Mouse (Mus musculus): ENCODE data around the gene Bhlhe23. TPM values are rescaled to one million over a fixed set of nuclear protein-coding genes. Genes with fewer than 3 reads are reported as not detected.

Bhlhe23 gene
- not detected in 2 replicates for polyA plus RNA-seq (2012)

DNA sequence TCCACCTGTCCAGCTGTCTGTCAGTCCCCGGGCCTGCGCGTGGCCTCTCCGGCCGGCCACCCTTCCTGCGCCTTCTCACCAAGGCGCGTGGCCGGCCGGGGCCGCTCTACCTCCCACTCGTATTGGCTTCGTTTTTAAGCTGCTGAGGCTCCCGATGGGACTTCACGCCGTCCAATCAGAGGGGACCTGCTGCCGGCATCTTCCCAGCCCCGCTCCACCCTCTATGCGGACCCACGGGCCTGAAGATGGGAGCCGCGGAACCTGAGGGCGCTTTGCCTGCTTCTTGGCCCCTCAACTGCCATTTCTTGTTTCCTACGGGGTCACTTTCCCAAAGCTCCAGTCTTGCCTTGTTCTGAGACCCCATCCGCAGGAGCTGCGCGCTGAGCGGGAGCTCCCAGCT is at the start of gene Bhlhe23:
Bhlhe23 (minus strand) TSS at position 108 of the 400 bp plus-strand sequence.
- TF ChIP-seq GATA1 (IDR thresholded peaks at IDR 0.05; ENCODE audit: low read length): no peak

DNA sequence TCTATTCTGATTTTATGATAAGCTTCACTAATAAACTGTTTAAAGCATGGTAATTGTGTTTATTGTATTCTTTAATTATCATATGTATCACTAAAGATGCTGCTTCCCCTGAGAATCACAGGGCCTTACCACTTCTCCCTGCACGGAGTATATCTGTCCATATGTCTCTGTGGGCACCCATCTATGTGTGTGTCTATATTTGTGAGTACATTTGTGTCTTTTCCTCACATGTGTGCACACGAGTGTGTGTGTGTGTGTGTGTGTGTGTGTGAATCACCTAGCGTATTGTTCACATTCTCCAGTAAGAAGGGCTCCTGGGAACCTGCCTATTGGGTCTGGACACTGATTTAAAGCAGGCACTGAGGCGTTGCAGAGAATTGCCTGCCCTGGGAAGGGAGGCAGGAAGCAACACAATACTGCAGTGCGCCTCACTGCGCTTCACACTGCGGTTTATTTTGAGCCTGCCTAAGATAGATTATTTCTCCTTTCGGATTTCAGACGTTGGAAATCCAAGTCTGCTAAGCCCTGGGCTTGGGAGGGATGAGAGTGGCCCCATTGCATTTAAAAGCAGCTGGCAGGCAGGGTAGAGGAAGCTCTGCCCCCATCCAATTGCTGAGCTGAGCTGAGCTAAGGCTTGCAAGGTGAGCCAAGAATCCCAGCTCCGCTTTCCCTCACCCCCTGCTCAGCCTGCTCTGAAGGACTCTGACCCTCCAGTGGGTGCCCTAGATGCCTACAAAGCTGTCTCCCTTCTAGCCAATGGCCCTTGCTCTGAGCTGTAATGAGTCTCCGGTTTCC is 48.6 kb upstream of the Bhlhe23 start:
- no peak for TF ChIP-seq GATA1 (IDR thresholded peaks at IDR 0.05; ENCODE audit: low read length)

DNA sequence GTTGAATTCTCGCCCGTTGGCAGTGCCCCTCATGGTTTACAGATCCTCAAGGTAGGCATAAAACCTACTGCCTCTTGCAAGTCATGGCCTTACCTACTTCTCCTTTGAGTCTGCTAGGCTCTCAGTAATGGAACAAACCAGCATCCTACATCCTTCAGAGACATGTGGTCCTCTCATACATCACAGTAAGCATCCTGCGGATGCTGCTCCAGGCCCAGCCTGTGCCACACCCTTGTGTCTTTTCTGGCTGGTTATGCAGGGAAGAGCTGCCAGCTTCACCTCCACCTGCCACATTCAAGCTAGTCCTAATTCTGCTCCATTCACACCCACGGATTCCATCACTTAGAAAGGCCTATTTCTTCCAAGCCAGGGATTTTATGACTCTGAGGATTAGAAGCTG is 48.0 kb upstream of the Bhlhe23 start:
- TF ChIP-seq GATA1 (IDR thresholded peaks at IDR 0.05; ENCODE audit: low read length): no peak

DNA sequence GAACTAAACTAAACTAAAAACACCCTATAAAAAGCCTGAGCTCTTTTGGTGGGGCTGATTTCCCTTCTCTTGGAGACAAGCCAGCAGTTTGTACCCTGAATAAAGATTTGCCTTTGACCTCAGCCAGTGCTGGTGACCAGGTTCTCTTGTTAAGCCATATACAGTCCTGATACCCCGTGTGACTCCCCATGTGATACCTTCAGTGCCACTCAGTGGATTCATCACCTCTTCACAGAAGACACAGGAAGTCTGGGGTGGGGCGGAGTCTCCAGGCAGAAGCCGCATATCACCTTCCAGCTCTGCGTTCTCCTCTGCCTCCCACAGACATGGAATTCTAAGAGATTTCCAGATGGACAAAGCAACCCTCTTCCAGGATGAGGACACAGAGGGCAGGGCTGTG is 47.4 kb upstream of the Bhlhe23 start:
- no peak for TF ChIP-seq GATA1 (IDR thresholded peaks at IDR 0.05; ENCODE audit: low read length)

DNA sequence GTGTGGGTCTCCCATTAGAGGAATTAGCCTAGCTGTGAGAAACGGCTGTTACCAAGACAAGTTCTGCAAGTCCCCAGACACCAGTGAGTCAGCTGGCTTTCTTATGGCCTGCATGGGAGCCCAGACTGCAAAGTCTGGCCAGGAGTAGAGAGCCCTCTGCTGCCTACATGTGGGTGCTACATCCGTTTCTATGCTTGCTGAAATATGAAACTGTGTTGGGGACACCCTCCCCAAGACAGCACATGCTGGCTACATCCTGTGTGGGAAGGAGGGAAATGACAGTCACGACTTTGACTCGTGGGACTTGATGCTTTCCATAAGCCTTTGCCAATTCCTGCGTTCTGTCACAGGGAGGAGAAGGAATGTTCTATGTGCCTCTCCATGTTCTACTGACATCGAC is 45.8 kb upstream of the Bhlhe23 start:
- TF ChIP-seq GATA1 (IDR thresholded peaks at IDR 0.05; ENCODE audit: low read length): no peak

DNA sequence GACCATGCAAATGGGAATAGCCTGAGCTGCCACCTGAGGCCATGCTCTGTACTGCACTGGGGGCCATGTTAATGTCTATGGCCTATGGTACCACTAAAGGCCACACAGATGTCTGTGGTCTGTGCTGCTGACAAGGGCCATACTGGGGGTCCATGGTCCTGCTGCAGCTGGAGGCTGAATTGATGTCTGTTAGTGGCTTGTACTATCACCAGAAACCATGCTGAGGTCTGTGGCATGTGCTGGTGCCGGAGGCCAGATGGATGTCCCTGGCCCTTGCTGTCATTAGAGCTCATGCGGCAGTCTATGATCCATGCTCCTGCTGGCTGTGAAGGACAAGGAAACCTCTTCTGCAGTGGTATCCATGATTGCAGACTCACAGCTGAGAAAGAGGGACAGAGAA is 42.8 kb upstream of the Bhlhe23 start:
- TF ChIP-seq GATA1 (IDR thresholded peaks at IDR 0.05; ENCODE audit: low read length): no peak

DNA sequence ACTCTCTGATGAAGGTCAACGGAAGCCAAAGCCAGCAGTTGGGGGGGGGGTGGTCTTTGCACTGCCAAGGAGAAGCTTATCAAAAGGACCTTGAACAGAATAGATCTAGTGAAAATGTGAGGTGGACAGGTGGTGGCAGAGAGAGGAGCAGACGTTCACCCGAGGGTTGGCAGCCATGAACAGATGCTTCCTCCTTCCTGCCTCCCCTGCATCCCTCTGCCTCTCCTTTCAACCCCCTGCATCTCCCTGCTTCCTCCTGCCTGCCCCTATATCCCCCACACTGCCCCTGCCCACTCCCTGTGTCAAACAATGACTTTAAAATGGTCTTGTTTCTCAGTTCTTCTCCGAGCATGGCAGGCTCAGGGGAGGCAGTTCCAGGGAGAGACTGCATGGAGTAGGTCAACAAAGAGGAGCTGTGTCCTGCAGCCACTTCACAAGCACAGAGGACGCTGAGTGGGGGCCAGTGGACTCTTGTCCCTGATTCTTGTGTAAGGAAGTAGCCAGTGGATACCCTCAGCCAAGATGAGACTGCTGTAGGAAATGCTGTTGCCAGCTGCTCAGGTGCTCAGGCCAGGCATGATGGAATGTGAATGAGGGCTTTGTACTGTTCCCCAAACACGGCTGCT is 39.9 kb upstream of the Bhlhe23 start:
- no peak for TF ChIP-seq GATA1 (IDR thresholded peaks at IDR 0.05; ENCODE audit: low read length)

DNA sequence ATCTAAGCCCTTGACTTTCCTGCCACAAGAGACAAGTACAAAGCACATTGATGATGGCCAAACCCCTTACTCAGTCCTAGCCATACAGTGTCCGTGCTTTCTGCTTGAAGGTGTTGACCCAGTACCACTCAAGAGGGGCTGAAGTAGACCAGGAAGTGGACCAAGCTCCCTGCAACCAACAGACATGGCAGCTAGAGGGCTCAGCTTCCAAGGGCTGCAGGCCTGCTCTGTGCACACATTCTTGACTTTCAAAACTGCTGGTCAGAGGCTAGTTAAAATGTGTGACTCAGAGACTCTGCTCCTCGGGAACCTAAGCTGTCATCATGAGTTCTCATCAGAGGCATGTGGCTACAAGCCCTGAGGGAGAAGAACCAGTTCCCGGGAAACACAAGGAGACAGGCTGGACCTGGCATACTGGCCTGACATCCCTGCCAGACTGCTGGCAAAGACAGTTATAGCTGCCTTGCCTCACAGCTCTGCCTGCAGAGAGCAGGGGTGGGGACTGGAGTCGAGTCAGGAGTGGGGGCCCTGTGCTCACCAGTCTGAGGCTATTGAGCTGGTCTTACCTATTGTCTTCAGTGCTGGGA is 37.4 kb upstream of the Bhlhe23 start:
- TF ChIP-seq GATA1 (IDR thresholded peaks at IDR 0.05; ENCODE audit: low read length): no peak

DNA sequence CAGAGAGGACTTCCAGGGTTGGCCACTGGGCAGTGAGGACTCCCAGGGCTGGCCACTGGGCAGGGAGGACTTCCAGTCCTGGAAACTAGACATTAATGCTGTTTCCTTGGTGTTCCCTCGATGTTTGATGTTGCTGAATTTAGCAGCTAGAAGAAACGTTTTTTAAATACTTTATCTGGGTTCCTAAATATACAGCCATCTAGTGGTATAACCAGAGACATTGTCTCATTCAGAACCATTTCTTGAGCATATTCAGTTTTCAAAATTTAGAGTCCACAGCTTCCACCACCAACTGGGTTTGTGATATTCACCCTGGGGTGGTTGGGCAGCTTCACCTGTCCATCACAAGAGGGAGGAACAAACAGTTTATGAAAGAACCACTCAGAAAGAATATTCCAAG is 34.3 kb upstream of the Bhlhe23 start:
- TF ChIP-seq GATA1 (IDR thresholded peaks at IDR 0.05; ENCODE audit: low read length): no peak

DNA sequence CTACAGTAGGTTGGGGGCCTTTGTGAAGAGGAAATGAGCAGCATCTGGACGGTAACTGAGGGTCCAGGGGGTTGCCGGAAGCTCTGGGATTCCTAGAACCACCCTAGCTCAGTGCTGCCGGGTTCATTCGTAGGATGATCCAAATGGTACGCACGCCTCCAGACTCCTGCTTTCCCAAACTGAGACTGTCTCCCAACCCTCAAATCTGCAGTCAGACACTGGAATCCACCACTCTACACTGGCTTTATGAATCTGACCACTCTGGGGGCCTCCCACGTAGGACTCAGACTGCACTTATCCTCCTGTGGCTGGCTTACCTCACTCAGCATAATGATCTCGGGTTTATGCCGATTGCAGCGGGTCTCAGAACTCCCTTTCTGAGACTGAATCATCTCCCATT is 32.8 kb upstream of the Bhlhe23 start:
- no peak for TF ChIP-seq GATA1 (IDR thresholded peaks at IDR 0.05; ENCODE audit: low read length)

DNA sequence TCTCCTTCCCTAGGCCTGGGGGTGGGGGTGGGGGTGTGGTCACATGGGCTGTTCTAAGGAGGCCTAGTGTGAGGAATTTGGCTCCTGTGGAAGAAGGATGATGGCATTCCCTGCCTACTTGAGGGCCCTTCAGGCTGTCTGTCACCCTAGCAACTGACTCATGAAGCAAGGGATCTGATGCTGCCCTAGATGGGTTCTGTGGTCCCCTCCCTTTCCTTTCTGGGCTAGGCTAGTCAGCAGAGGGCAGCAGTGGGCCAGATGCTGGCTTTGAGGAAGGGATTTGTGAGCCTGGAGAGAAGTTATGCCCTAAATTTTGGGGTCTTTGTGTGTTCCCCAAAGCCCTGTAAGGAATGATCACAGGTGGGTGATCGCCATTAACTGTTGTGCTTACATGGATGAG is 29.3 kb upstream of the Bhlhe23 start:
- TF ChIP-seq GATA1 (IDR thresholded peaks at IDR 0.05; ENCODE audit: low read length): no peak

DNA sequence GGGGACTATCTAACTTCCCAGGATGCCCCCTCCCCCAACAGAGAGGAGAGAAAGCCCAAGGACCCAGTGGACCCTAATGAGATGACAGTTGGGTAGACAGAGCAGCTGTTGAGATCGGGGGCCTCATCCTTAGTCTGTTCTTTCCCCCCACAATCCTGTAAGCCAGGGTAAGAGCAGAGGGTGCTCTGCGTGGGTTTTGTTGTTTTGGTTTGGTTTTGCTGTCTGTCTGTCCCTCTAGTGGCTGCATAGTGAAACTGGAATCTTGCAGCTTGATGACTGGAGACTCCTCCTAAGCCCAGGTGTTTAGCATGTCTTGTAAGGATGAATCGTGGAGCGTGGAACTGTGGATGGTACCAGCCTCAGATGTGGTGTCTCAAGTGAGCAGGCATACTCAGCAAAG is 19.3 kb upstream of the Bhlhe23 start:
- TF ChIP-seq GATA1 (IDR thresholded peaks at IDR 0.05; ENCODE audit: low read length): no peak

DNA sequence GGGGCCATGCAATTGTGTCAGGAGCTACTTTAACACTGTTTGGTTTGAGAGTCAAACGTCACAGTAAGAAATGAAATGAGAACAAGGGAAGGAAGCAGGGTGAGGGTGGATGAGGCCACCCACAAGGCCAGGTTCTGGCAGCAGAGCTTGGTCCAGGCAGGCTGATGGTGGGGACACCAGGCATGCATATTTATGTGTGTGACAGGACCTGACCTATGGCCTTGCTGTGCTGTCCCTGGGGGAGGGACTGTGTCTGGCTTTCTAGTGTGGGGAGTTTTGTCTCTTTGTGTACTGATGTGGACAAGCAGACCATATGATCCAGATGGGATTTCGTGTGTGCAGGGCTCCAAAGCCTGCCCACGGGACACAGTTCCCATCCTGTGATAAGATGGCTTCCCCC is 18.9 kb upstream of the Bhlhe23 start:
- no peak for TF ChIP-seq GATA1 (IDR thresholded peaks at IDR 0.05; ENCODE audit: low read length)

DNA sequence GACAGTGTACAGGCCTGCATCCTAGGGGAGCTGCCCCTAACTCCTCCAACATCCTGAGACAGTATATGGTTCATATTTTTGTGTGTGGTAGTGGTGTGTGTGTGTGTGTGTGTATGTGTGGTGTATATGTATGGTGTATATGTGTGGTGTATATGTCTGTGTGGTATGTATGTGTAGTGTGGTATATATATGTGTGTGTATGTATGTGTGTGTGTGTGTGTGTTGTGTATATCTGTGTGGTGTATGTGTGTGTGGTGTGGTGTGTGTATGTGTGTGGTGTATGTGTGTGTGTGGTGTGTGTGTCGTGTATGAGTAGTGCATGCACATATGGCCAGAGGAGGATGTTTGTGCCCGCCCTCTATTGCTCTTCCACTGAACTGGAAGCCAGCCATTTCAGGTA is 17.7 kb upstream of the Bhlhe23 start:
- TF ChIP-seq GATA1 (IDR thresholded peaks at IDR 0.05; ENCODE audit: low read length): no peak

DNA sequence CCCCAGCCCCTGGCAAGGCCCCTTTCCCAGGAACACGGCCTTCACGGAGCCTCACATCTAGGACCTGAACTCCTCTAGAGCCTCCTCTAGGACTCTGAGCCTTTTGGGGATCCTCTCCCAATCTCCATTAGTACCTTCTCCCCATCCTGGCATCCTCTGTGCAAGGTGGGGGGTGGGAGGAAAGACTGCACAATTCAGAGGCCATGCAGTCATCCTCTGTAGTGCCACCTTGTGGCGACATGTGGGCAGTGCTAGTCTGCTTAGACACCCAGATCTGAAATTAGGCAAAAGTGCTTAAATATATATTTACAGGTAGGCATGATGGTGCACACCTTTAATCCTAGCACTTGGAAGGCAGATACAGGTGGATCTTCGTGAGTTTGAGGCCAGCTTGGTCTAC is 15.0 kb upstream of the Bhlhe23 start:
- no peak for TF ChIP-seq GATA1 (IDR thresholded peaks at IDR 0.05; ENCODE audit: low read length)

DNA sequence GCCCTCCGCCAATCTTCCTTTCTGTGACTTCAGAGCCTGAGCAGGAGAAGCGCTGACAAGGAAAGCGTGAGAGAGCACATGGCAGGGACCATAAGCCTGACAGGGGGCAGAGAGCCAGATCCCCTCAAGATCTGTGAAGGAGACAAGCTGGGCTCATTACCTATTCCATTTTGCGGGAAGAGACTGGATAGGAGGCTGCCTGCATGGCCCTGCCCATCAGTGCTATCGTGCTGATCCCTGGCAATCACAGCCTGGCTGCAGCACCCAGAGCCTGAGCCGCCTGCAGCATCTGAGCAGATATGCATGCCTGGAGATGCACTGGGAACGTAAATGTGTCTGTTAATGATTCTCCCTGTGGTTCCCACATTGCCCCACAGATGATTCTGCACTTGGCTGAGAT is 12.1 kb upstream of the Bhlhe23 start:
- TF ChIP-seq GATA1 (IDR thresholded peaks at IDR 0.05; ENCODE audit: low read length): no peak

DNA sequence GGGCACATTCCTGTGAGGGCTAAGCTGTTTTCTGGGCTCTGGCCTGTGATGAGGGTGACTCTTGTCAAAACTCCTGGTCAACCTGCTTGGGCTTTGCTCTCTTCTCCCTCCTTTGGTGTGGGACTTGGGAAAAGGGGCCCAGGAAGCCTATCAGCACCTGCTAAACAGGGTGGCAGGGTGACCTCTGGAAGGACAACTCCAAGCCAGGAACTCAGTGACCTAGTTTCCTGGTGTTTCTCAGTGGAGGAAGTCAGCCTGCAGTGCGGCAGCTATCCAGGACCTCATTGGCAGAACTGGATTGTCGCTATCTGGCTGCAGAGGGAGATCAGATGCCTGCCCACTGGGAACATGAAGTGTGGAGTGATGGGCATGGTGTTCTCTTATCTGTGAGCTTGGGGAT is 11.7 kb upstream of the Bhlhe23 start:
- TF ChIP-seq GATA1 (IDR thresholded peaks at IDR 0.05; ENCODE audit: low read length): no peak

All from G1E-ER4 (cell line).